Mouse (Mus musculus): Measurements from ENCODE around the gene Nrap. TPM values are rescaled to one million over a fixed set of nuclear protein-coding genes. Genes with fewer than 3 reads are reported as not detected.

Gene Nrap
- 0.97 and 1.3 TPM in 2 replicates for polyA plus RNA-seq (2015; fragmentation: Nextera tagmentation; extraction: Ambion mirVana)

- no peaks in the 10 kb centered on the region; the same call in 1 of the 2 replicates for H3K27me3 ChIP-seq (ENCODE audit: control insufficient read depth, insufficient read depth, low read depth, low read length)
- H3K4me2 ChIP-seq (ENCODE audit: low read length): no peak within 1 kb of the TSS
- no peak within 1 kb of the TSS for H3K27ac ChIP-seq (ENCODE audit: low read length)
- WGBS: 90% methylated on average over 11 of the region's 11 CpGs
- no peaks in the 10 kb centered on the region for H3K4me1 ChIP-seq (ENCODE audit: control insufficient read depth, insufficient read depth, low read length)
- no peak within 1 kb of the TSS for H3K9ac ChIP-seq (ENCODE audit: low read depth, low read length)
- H3K36me3 ChIP-seq (ENCODE audit: control insufficient read depth, insufficient read depth, low read length): no peaks in the 10 kb centered on the region
- no peak within 1 kb of the TSS for H3K4me3 ChIP-seq (ENCODE audit: low read depth, low read length)
- H3K9me3 ChIP-seq (replicated peaks; ENCODE audit: control insufficient read depth, low read length, poor library complexity, severe bottlenecking): no peaks in the 10 kb centered on the region
- ATAC-seq: no peak
Measured at GRCm38 (mm10) chr19:56389879-56390278, at the start of gene Nrap. TSS of gene Nrap (minus strand) at chr19:56390037.

GRCm38 (mm10) chr19:56439072-56439434 lies 49.2 kb upstream of the Nrap start:
- no peak for ATAC-seq
- 90% methylated on average over 6 of the region's 6 CpGs for WGBS
- Histone ChIP-seq H3K4me3 (ENCODE audit: low read depth, low read length) (no peak overlapping the region), H3K9me3 (replicated peaks; ENCODE audit: control insufficient read depth, low read length, poor library complexity, severe bottlenecking) (no peaks in the 10 kb centered on the region), H3K27ac (ENCODE audit: low read length) (no peak overlapping the region), H3K4me1 (ENCODE audit: control insufficient read depth, insufficient read depth, low read length) (no peaks in the 10 kb centered on the region), H3K9ac (ENCODE audit: low read depth, low read length) (no peak overlapping the region), H3K27me3 (ENCODE audit: control insufficient read depth, insufficient read depth, low read depth, low read length) (no peaks in the 10 kb centered on the region), H3K4me2 (ENCODE audit: low read length) (no peak overlapping the region), H3K36me3 (ENCODE audit: control insufficient read depth, insufficient read depth, low read length) (no peaks in the 10 kb centered on the region; the same call in 1 of the 2 replicates)

GRCm38 (mm10) chr19:56438357-56439071 lies 48.7 kb upstream of the Nrap start:
- WGBS: 82% methylated on average over 7 of the region's 7 CpGs
- Histone ChIP-seq H3K4me1 (ENCODE audit: control insufficient read depth, insufficient read depth, low read length) (no peaks in the 10 kb centered on the region), H3K4me2 (ENCODE audit: low read length) (no peak overlapping the region), H3K4me3 (ENCODE audit: low read depth, low read length) (no peak overlapping the region), H3K9ac (ENCODE audit: low read depth, low read length) (no peak overlapping the region), H3K9me3 (replicated peaks; ENCODE audit: control insufficient read depth, low read length, poor library complexity, severe bottlenecking) (no peaks in the 10 kb centered on the region), H3K27me3 (ENCODE audit: control insufficient read depth, insufficient read depth, low read depth, low read length) (no peaks in the 10 kb centered on the region), H3K36me3 (ENCODE audit: control insufficient read depth, insufficient read depth, low read length) (no peaks in the 10 kb centered on the region; the same call in 1 of the 2 replicates), H3K27ac (ENCODE audit: low read length) (no peak overlapping the region)
- no peak for ATAC-seq

- Histone ChIP-seq H3K9me3 (replicated peaks; ENCODE audit: control insufficient read depth, low read length, poor library complexity, severe bottlenecking) (no peaks in the 10 kb centered on the region), H3K36me3 (ENCODE audit: control insufficient read depth, insufficient read depth, low read length) (no peaks in the 10 kb centered on the region; the same call in 1 of the 2 replicates), H3K4me3 (ENCODE audit: low read depth, low read length) (no peak overlapping the region), H3K27ac (ENCODE audit: low read length) (no peak overlapping the region), H3K4me2 (ENCODE audit: low read length) (no peak overlapping the region), H3K4me1 (ENCODE audit: control insufficient read depth, insufficient read depth, low read length) (no peaks in the 10 kb centered on the region), H3K9ac (ENCODE audit: low read depth, low read length) (no peak overlapping the region), H3K27me3 (ENCODE audit: control insufficient read depth, insufficient read depth, low read depth, low read length) (no peaks in the 10 kb centered on the region)
- WGBS: 83% methylated on average over 13 of the region's 13 CpGs
- ATAC-seq: no peak
Measured at GRCm38 (mm10) chr19:56436380-56436779, 46.5 kb upstream of the Nrap start.

GRCm38 (mm10) chr19:56433581-56433980 lies 43.7 kb upstream of the Nrap start:
- Histone ChIP-seq H3K27me3 (ENCODE audit: control insufficient read depth, insufficient read depth, low read depth, low read length) (no peaks in the 10 kb centered on the region), H3K9ac (ENCODE audit: low read depth, low read length) (no peak overlapping the region), H3K4me2 (ENCODE audit: low read length) (no peak overlapping the region), H3K4me1 (ENCODE audit: control insufficient read depth, insufficient read depth, low read length) (no peaks in the 10 kb centered on the region), H3K4me3 (ENCODE audit: low read depth, low read length) (no peak overlapping the region), H3K9me3 (replicated peaks; ENCODE audit: control insufficient read depth, low read length, poor library complexity, severe bottlenecking) (no peaks in the 10 kb centered on the region), H3K36me3 (ENCODE audit: control insufficient read depth, insufficient read depth, low read length) (no peaks in the 10 kb centered on the region; the same call in 1 of the 2 replicates), H3K27ac (ENCODE audit: low read length) (no peak overlapping the region)
- ATAC-seq: no peak
- WGBS: 91% methylated on average over 7 of the region's 7 CpGs

GRCm38 (mm10) chr19:56432706-56433105 lies 42.9 kb upstream of the Nrap start:
- H3K27me3 ChIP-seq (ENCODE audit: control insufficient read depth, insufficient read depth, low read depth, low read length): no peaks in the 10 kb centered on the region
- no peaks in the 10 kb centered on the region; the same call in 1 of the 2 replicates for H3K36me3 ChIP-seq (ENCODE audit: control insufficient read depth, insufficient read depth, low read length)
- WGBS: 76% methylated on average over 10 of the region's 10 CpGs
- no peak overlapping the region for H3K4me3 ChIP-seq (ENCODE audit: low read depth, low read length)
- H3K9me3 ChIP-seq (replicated peaks; ENCODE audit: control insufficient read depth, low read length, poor library complexity, severe bottlenecking): no peaks in the 10 kb centered on the region
- no peaks in the 10 kb centered on the region for H3K4me1 ChIP-seq (ENCODE audit: control insufficient read depth, insufficient read depth, low read length)
- no peak for ATAC-seq
- H3K4me2 ChIP-seq (ENCODE audit: low read length): no peak overlapping the region
- H3K27ac ChIP-seq (ENCODE audit: low read length): no peak overlapping the region
- no peak overlapping the region for H3K9ac ChIP-seq (ENCODE audit: low read depth, low read length)

- Histone ChIP-seq H3K9me3 (replicated peaks; ENCODE audit: control insufficient read depth, low read length, poor library complexity, severe bottlenecking) (no peaks in the 10 kb centered on the region), H3K36me3 (ENCODE audit: control insufficient read depth, insufficient read depth, low read length) (no peaks in the 10 kb centered on the region; the same call in 1 of the 2 replicates), H3K4me3 (ENCODE audit: low read depth, low read length) (no peak overlapping the region), H3K9ac (ENCODE audit: low read depth, low read length) (no peak overlapping the region), H3K4me1 (ENCODE audit: control insufficient read depth, insufficient read depth, low read length) (peaks cover 8% of the 10 kb centered on the region; the same call in 1 of the 2 replicates), H3K4me2 (ENCODE audit: low read length) (no peak overlapping the region), H3K27me3 (ENCODE audit: control insufficient read depth, insufficient read depth, low read depth, low read length) (no peaks in the 10 kb centered on the region), H3K27ac (ENCODE audit: low read length) (no peak overlapping the region)
- no peak for ATAC-seq
- 71% methylated on average over 8 of the region's 8 CpGs for WGBS
Measured at GRCm38 (mm10) chr19:56430369-56430768, 40.5 kb upstream of the Nrap start.

GRCm38 (mm10) chr19:56425492-56425891 lies 35.7 kb upstream of the Nrap start:
- H3K4me1 ChIP-seq (ENCODE audit: control insufficient read depth, insufficient read depth, low read length): peaks cover 16% of the 10 kb centered on the region
- no peak overlapping the region for H3K9ac ChIP-seq (ENCODE audit: low read depth, low read length)
- H3K27me3 ChIP-seq (ENCODE audit: control insufficient read depth, insufficient read depth, low read depth, low read length): no peaks in the 10 kb centered on the region
- H3K9me3 ChIP-seq (replicated peaks; ENCODE audit: control insufficient read depth, low read length, poor library complexity, severe bottlenecking): no peaks in the 10 kb centered on the region
- no peak overlapping the region for H3K4me2 ChIP-seq (ENCODE audit: low read length)
- H3K4me3 ChIP-seq (ENCODE audit: low read depth, low read length): no peak overlapping the region
- ATAC-seq: no peak
- 50% methylated on average over 9 of the region's 9 CpGs for WGBS
- no peaks in the 10 kb centered on the region for H3K36me3 ChIP-seq (ENCODE audit: control insufficient read depth, insufficient read depth, low read length)
- H3K27ac ChIP-seq (ENCODE audit: low read length): peak overlapping the region; percentile 38; the same call in 1 of the 2 replicates

- H3K9me3 ChIP-seq (replicated peaks; ENCODE audit: control insufficient read depth, low read length, poor library complexity, severe bottlenecking): no peaks in the 10 kb centered on the region
- no peaks in the 10 kb centered on the region for H3K36me3 ChIP-seq (ENCODE audit: control insufficient read depth, insufficient read depth, low read length)
- no peak overlapping the region for H3K9ac ChIP-seq (ENCODE audit: low read depth, low read length)
- no peak overlapping the region for H3K4me3 ChIP-seq (ENCODE audit: low read depth, low read length)
- peaks cover 16% of the 10 kb centered on the region for H3K4me1 ChIP-seq (ENCODE audit: control insufficient read depth, insufficient read depth, low read length)
- no peak overlapping the region for H3K4me2 ChIP-seq (ENCODE audit: low read length)
- no peaks in the 10 kb centered on the region for H3K27me3 ChIP-seq (ENCODE audit: control insufficient read depth, insufficient read depth, low read depth, low read length)
- no peak overlapping the region for H3K27ac ChIP-seq (ENCODE audit: low read length)
- WGBS: 75% methylated on average over 17 of the region's 17 CpGs
- no peak for ATAC-seq
Measured at GRCm38 (mm10) chr19:56424606-56425395, 35.0 kb upstream of the Nrap start.

Measured in midbrain, embryonic 16.5 days (tissue).